Mouse (Mus musculus): ENCODE data around the gene Zfr. TPM values are rescaled to one million over a fixed set of nuclear protein-coding genes. Genes with fewer than 3 reads are reported as not detected.
"Not testable (repeated sequence)": the region's sequence is repeated elsewhere in the genome, so short reads cannot be mapped to it uniquely, and the experiment has no call there.

The Zfr gene
- polyA plus RNA-seq, 1 experiment from 2014 or later = 149 TPM

DNA sequence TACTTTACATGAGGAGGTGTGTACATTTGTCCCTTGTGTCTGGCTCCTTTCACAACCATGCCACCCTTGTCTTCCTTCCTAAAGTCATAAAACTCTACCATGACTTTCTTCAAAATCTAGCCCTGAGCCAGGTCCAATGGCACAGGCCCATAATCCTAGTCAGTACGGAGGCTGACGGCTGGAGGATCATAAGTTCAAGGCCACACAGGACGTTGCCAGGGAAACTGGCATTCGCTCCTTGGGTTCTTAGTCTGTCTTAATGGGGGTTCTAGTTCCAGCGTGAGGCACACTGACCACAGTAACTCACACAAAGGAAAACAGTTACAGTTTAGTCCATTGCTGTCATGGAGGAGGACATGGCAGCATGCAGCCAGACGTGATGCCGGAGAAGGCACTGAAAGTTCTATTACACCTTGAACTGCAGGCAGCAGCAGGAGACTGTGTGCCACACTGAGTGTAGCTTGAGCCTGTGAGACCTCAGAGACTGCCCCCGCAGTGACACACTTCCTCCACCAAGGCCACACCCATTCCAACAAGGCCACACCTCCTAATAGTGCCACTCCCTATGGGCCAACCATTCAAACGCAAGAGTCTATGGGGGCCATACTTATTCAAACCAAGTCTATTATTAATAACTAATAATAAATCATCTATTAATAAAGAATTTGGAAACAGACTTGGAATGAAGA, 26.5 kb upstream of the Zfr start:
- Histone ChIP-seq H3K36me3 (no peaks in the 10 kb centered on the region), H3K4me2 (replicated peaks) (no peak overlapping the region), H3K9ac (replicated peaks) (no peak overlapping the region), H3K4me3 (replicated peaks) (no peak overlapping the region), H3K27ac (no peak overlapping the region), H3K9me3 (no peaks in the 10 kb centered on the region), H3K27me3 (no peaks in the 10 kb centered on the region), H3K4me1 (replicated peaks) (peaks cover 18% of the 10 kb centered on the region)
- ATAC-seq = no peak
- WGBS = 89% methylated on average over 9 of the region's 9 CpGs

DNA sequence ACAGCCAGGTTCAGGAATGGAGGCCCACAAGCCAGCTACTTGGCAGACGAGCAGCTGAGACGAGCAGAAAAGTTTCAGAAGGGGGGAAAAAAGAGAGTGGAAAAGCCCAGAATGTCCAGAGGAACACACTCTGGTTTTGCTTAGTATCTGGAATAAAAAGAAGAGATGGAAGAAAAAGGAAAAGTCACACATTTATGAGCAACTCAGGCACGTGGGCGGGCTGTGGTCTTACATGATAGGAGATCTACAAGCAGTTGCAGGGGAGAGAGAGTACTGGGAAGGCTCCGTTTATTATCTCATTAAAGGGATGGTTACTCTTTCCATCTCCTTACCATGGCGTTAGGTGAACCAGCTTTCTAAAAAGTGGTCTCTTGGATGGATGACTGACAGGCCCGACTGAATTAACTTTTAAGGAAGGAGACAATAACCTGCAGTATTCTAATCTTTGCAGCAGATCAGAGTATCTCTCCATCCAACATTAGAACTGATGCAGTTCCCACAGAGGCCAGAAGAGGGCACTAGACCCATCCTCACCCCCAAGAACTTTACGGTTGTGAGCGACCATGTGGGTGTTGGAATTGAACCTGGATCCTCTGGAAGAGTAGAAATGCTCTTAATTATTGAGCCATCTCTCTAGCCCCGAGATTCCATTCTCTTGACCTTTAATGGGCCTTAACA, 25.7 kb upstream of the Zfr start:
- WGBS = 66% methylated on average over 10 of the region's 10 CpGs
- Histone ChIP-seq H3K4me3 (replicated peaks) (no peak overlapping the region), H3K27ac (no peak overlapping the region), H3K36me3 (no peaks in the 10 kb centered on the region), H3K9ac (replicated peaks) (no peak overlapping the region), H3K4me2 (replicated peaks) (no peak overlapping the region), H3K27me3 (no peaks in the 10 kb centered on the region), H3K4me1 (replicated peaks) (peaks cover 18% of the 10 kb centered on the region), H3K9me3 (no peaks in the 10 kb centered on the region)
- no peak for ATAC-seq

DNA sequence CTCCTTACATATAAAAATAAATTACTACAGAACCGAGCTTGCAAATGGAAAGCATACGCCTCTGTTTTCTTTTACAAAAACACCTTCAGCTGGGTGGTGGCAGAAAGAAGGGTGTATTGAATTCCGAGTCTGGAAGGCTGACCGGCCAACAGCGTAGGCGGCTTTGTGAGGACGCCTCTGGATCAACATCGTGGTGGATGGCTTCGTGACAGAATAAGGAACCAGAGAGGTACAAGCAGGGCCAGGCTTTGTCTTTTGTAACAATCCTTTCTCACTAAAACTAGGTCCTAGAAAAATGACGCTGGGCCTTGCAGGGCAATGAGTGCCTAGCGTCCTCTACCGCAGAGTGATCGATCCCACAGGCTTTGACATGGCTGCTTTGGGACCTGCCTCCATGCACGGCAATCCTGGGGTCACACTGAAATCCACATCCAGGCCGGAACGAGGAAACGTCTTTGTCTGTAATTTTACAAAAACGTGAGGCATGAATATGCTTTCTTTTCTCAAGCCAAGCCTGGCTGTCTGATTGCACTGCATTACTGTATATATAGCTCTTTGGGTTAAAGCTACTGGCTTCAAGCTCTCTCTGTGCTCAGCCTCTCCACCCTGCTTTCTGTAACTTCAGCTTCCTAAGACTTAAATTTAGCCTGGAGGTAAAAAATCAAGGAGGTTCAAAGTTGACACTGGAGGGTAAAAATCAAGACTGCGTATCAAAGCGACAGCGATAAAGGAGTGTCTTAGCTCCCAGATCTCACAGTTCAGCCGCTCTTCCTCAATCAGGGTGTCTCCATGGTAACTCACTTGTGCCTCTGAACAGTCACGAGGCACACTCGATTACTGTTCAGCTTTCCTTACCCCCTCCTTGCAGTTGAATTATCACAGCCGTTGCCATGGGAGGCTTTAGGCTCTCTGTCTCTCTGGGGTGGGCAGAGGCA, 24.3 kb upstream of the Zfr start:
- WGBS = 50% methylated on average over 25 of the region's 25 CpGs
- Histone ChIP-seq H3K36me3 (no peaks in the 10 kb centered on the region), H3K4me1 (replicated peaks) (peaks cover 18% of the 10 kb centered on the region), H3K4me3 (replicated peaks) (no peak overlapping the region), H3K4me2 (replicated peaks) (peak overlapping the region; percentile 30), H3K27ac (peak overlapping the region; percentile 86), H3K9me3 (no peaks in the 10 kb centered on the region), H3K9ac (replicated peaks) (0 out of 2 replicates have a peak overlapping the region, but pooled peaks have one; percentile 34), H3K27me3 (no peaks in the 10 kb centered on the region)
- peak; percentile 97 for ATAC-seq

DNA sequence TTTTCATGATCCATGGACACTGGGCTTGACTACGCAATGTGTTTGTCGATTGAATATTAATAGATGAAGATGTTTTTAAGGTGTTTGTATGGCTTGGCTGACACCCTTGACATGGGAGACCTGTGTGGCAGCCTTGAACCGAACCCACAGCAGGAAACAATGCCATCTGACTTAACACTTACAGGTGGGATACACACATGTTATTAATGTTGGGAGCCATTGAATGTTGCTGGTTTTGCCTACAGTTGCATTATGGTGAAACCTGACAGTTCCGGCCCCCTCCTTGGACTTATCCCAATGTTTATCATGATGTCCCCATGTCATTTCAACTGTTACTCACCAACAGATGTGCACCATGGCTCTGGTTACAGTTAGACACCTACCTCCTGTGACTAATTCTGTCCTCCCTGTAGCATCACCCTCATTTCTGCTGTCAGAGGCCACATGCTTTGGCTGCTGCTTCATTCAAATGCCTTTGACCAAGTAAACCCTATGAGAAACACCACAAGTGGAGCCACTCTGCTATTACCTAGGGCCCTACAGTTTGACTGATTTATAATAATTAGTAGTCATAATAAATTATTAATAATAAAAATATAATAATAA, 23.6 kb upstream of the Zfr start:
- no peak overlapping the region for H3K9ac ChIP-seq (replicated peaks)
- H3K36me3 ChIP-seq = no peaks in the 10 kb centered on the region
- peaks cover 18% of the 10 kb centered on the region for H3K4me1 ChIP-seq (replicated peaks)
- ATAC-seq = no peak
- peak overlapping the region; percentile 86 for H3K27ac ChIP-seq
- WGBS = 47% methylated on average over 4 of the region's 4 CpGs
- no peaks in the 10 kb centered on the region for H3K27me3 ChIP-seq
- H3K9me3 ChIP-seq = no peaks in the 10 kb centered on the region
- peak overlapping the region; percentile 30 for H3K4me2 ChIP-seq (replicated peaks)
- H3K4me3 ChIP-seq (replicated peaks) = no peak overlapping the region

DNA sequence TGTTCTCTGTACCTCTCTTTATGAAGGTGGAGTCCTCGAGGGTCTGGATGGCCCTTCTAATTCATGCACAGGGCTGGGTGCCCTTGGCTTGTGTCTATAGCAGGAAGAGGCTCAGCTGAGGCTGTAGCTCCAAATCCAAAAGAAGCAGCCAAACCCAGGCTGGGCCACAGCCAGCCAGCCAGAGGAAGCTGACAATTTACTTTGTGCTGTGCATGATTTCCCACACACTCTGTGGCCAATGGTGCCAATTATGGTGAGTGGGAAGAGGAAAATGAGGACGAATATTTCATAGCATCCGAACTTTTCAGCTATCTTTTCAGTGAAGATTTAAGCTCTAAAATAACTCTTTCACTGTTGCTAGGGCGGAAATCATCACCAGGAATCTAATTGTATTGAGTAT, 21.2 kb upstream of the Zfr start:
- no peak overlapping the region for H3K27ac ChIP-seq
- 86% methylated on average over 4 of the region's 4 CpGs for WGBS
- H3K4me2 ChIP-seq (replicated peaks) = no peak overlapping the region
- peaks cover 18% of the 10 kb centered on the region for H3K4me1 ChIP-seq (replicated peaks)
- no peaks in the 10 kb centered on the region for H3K36me3 ChIP-seq
- ATAC-seq = no peak
- no peak overlapping the region for H3K9ac ChIP-seq (replicated peaks)
- no peaks in the 10 kb centered on the region for H3K9me3 ChIP-seq
- H3K4me3 ChIP-seq (replicated peaks) = no peak overlapping the region
- H3K27me3 ChIP-seq = no peaks in the 10 kb centered on the region

DNA sequence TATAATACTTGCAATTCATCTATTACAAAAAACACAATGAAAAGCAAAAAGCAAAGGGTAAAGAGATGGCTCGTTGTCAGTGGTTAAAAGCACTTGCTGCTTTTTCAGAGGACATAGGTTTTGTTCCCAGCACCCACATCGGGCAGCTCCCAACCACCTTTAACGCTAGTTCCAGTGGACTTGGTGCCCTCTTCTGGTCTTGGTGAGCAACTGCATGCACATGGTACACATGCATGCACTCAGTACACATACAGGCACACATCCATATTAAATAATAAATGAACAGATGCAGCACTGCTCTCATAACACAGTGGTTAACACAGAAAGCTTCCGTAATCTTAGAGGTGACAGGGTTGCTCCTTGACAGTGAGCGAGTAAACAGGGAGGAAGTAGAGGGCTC, 20.3 kb upstream of the Zfr start:
- no peak overlapping the region for H3K4me2 ChIP-seq (replicated peaks)
- H3K9me3 ChIP-seq = no peaks in the 10 kb centered on the region
- H3K27ac ChIP-seq = no peak overlapping the region
- H3K27me3 ChIP-seq = no peaks in the 10 kb centered on the region
- no peak overlapping the region for H3K4me3 ChIP-seq (replicated peaks)
- ATAC-seq = no peak
- H3K9ac ChIP-seq (replicated peaks) = no peak overlapping the region
- H3K36me3 ChIP-seq = no peaks in the 10 kb centered on the region
- peaks cover 18% of the 10 kb centered on the region for H3K4me1 ChIP-seq (replicated peaks)
- WGBS = 93% methylated on average over 5 of the region's 5 CpGs

DNA sequence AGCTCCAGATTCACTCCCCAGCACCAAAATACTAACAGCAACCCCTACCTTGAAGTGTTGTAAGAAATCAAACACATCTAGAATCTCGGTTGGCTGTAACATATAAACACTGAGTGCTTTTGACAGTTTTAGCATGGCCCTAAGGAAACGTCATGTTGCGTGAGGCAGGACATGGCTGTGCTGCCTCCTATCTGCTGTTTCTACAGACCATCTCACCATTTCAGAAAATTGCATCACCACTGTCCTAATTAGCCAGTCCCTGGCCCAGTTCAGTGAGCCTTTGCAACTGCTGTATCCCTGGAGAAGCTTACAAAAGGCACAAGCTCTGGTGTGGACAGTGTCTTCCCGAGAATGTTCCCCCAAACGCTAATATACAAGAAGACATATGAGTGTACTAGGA, 16.7 kb upstream of the Zfr start:
- no peaks in the 10 kb centered on the region for H3K36me3 ChIP-seq
- ATAC-seq = no peak
- 82% methylated on average over 5 of the region's 5 CpGs for WGBS

DNA sequence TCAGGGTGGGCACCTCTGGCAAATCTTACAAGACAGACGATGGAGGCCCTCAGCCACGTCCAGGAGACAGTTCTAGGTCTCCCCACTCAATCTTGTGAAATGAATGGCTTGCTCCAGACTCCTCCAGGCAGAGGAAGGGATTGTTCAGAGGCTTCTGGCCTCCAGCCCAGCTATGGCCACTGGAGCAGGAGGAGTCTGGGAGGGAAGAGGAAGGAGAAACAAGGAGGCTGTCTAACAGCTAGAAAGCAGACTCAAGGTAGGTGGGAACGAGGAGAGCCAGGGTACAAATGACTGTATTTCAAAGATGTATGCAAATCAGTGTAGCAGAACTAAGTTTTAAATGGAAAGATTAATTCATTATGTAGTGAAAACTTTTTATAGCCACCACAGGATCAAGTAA, 13.9 kb upstream of the Zfr start:
- H3K9ac ChIP-seq (replicated peaks) = no peak overlapping the region
- no peak overlapping the region for H3K4me2 ChIP-seq (replicated peaks)
- H3K36me3 ChIP-seq = no peaks in the 10 kb centered on the region
- no peaks in the 10 kb centered on the region for H3K4me1 ChIP-seq (replicated peaks)
- ATAC-seq = no peak
- H3K4me3 ChIP-seq (replicated peaks) = no peak overlapping the region
- 72% methylated on average over 3 of the region's 3 CpGs for WGBS
- H3K9me3 ChIP-seq = no peaks in the 10 kb centered on the region
- H3K27me3 ChIP-seq = no peaks in the 10 kb centered on the region
- no peak overlapping the region for H3K27ac ChIP-seq

More for the DNA sequence above, 16.7 kb upstream of the Zfr start:
- no peaks in the 10 kb centered on the region for H3K4me1 ChIP-seq (replicated peaks)
- H3K9ac ChIP-seq (replicated peaks) = no peak overlapping the region
- no peak overlapping the region for H3K4me3 ChIP-seq (replicated peaks)
- no peak overlapping the region for H3K4me2 ChIP-seq (replicated peaks)
- H3K27me3 ChIP-seq = no peaks in the 10 kb centered on the region
- H3K9me3 ChIP-seq = no peaks in the 10 kb centered on the region
- no peak overlapping the region for H3K27ac ChIP-seq

DNA sequence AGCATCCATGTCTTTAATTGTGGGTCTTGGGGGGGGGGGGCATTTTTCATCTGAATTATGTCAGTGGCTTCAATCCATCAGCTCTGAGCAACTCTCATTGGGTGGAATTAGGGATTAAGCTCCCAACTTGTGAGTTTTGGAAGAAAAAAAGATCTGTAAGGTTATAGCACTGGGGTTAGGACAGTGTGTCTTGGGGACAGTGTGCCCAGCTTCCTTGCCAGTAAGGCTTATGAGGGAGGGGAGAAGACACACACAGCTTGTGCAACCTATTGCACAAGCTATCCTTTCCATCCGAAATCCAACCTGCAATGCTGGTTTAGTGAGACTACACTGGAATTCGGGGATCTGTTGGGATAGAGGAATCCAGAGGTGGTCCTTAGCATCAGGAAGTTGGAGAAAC, 12.8 kb upstream of the Zfr start:
- H3K4me1 ChIP-seq (replicated peaks) = no peaks in the 10 kb centered on the region
- H3K36me3 ChIP-seq = no peaks in the 10 kb centered on the region
- H3K4me3 ChIP-seq (replicated peaks) = no peak overlapping the region
- H3K4me2 ChIP-seq (replicated peaks) = no peak overlapping the region
- no peak overlapping the region for H3K27ac ChIP-seq
- H3K9ac ChIP-seq (replicated peaks) = no peak overlapping the region
- WGBS = 86% methylated on average over 2 of the region's 2 CpGs
- no peaks in the 10 kb centered on the region for H3K9me3 ChIP-seq
- no peaks in the 10 kb centered on the region for H3K27me3 ChIP-seq
- ATAC-seq = no peak

DNA sequence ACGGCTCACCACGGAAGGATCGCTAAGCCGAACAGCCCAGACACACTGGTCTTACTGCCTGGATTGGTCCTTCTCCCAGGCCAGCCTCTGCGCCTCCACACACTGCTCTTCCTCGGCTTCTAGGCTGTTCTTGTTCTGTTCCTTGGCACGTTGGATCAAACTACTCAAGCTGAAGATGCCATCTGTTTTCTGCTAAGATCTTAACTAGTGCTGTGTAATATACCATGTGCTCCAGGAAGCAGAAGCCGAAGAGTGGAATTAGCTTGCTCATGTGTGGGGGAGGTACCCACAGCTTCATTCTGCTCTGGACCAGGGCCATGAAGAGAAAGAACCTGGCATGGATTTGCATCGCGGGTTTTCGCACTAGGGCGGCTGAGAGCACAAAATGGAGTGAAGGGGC, 11.2 kb upstream of the Zfr start:
- WGBS = 92% methylated on average over 12 of the region's 12 CpGs
- no peaks in the 10 kb centered on the region for H3K4me1 ChIP-seq (replicated peaks)
- no peak overlapping the region for H3K27ac ChIP-seq
- H3K9me3 ChIP-seq = no peaks in the 10 kb centered on the region
- no peak overlapping the region for H3K9ac ChIP-seq (replicated peaks)
- H3K36me3 ChIP-seq = no peaks in the 10 kb centered on the region
- H3K27me3 ChIP-seq = no peaks in the 10 kb centered on the region
- no peak overlapping the region for H3K4me2 ChIP-seq (replicated peaks)
- no peak for ATAC-seq
- no peak overlapping the region for H3K4me3 ChIP-seq (replicated peaks)

DNA sequence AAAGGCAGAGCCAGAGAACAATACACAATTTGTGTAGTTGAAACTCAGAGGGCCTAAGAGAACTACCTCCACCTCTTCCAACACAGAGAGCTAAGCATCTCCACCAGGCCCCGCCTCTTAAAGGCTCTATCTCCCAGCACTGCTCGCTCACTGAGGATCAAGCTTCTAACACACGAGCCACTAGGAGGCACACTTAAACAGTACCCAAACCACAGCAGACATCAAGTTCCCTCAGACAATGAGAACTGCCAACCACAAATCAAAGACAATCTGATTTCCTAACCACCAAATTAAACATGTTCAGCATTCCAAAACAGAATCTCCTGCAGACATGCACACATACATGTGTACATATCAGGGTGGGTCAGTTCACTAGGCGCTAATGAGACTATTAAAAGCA, 9.4 kb upstream of the Zfr start:
- Histone ChIP-seq H3K27me3 (no peaks in the 10 kb centered on the region), H3K27ac (no peak overlapping the region), H3K4me2 (replicated peaks) (no peak overlapping the region), H3K4me1 (replicated peaks) (no peaks in the 10 kb centered on the region), H3K9ac (replicated peaks) (no peak overlapping the region), H3K9me3 (no peaks in the 10 kb centered on the region), H3K4me3 (replicated peaks) (no peak overlapping the region), H3K36me3 (no peaks in the 10 kb centered on the region)
- WGBS = 82% methylated on average over 4 of the region's 4 CpGs
- ATAC-seq = no peak

DNA sequence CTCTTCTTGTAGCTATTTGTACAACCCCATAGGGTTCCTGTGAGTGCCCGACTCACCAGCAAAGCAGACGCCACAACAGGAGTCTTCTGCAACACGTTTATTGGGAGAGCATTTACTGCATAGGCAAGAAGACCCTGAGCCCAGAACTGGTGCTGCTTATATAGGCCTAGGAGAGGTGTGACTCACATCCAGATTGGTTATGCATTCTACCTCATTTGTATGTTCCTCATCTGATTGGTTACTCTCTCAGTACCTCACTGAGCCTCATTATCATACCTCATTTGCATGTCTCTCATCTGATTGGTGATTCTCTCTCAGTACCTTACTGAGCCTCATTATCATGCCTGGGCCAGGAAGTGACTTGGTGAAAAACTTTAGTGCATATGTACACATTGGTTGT, 8.7 kb upstream of the Zfr start:
- H3K4me2 ChIP-seq (replicated peaks); H3K27me3 ChIP-seq; H3K9me3 ChIP-seq; H3K9ac ChIP-seq (replicated peaks); ATAC-seq; H3K27ac ChIP-seq; H3K4me1 ChIP-seq (replicated peaks); H3K4me3 ChIP-seq (replicated peaks); H3K36me3 ChIP-seq: not testable (repeated sequence)
- 89% methylated on average over 3 of the region's 3 CpGs for WGBS
